Mouse (Mus musculus): ENCODE results near the gene Npepl1.

GRCm38 (mm10) chr2:174126522-174127375 is 16.6 kb downstream of the Npepl1 start:
- no peak for TF ChIP-seq CTCF (IDR thresholded peaks at IDR 0.05; ENCODE audit: insufficient read depth, low read depth, low read length)
- no peak for TF ChIP-seq POLR2A (IDR thresholded peaks at IDR 0.05; ENCODE audit: insufficient read depth, low read depth, low read length)

Data from olfactory bulb, adult 2 months (tissue).